Mouse (Mus musculus) bone marrow macrophage, adult 2 months (primary cell): ENCODE measurements around the gene Crat. TPM values are rescaled to one million over a fixed set of nuclear protein-coding genes. Genes with fewer than 3 reads are reported as not detected.

ENCODE experiments used
- H3K27ac ChIP-seq: 2 replicates; pipeline ENCODE4 v1.5.1; 2012; ENCODE audit warnings: low read depth, low read length; ENCODE audit not compliant: insufficient read depth
- H3K4me1 ChIP-seq: 2 replicates; pipeline ENCODE4 v1.6.1; 2012; ENCODE audit warnings: low read length; ENCODE audit not compliant: control insufficient read depth, insufficient read depth
- H3K4me3 ChIP-seq: 2 replicates; pipeline ENCODE4 v1.5.1; 2012; ENCODE audit warnings: mild to moderate bottlenecking, low read length, moderate library complexity; ENCODE audit not compliant: insufficient read depth
- CTCF ChIP-seq: IDR thresholded peaks from 2 replicates; pipeline ENCODE4 v1.5.1; 2012; ENCODE audit warnings: low read depth, mild to moderate bottlenecking, low read length, moderate library complexity
- POLR2A ChIP-seq: IDR thresholded peaks from 2 replicates; pipeline ENCODE4 v1.6.1; 2012; ENCODE audit warnings: mild to moderate bottlenecking, low read depth, low read length, borderline replicate concordance
- polyA plus RNA-seq: library from polyadenylated mRNA; stranded (reverse); fragments of >200 nt; gene quantifications from 2 replicates; pipeline ENCODE4 v1.2.4, GENCODE M21; 2012; ENCODE audit not compliant: missing spikeins, insufficient read depth, insufficient read length

Crat gene
- 66.4 and 67.4 TPM in 2 replicates for polyA plus RNA-seq

DNA sequence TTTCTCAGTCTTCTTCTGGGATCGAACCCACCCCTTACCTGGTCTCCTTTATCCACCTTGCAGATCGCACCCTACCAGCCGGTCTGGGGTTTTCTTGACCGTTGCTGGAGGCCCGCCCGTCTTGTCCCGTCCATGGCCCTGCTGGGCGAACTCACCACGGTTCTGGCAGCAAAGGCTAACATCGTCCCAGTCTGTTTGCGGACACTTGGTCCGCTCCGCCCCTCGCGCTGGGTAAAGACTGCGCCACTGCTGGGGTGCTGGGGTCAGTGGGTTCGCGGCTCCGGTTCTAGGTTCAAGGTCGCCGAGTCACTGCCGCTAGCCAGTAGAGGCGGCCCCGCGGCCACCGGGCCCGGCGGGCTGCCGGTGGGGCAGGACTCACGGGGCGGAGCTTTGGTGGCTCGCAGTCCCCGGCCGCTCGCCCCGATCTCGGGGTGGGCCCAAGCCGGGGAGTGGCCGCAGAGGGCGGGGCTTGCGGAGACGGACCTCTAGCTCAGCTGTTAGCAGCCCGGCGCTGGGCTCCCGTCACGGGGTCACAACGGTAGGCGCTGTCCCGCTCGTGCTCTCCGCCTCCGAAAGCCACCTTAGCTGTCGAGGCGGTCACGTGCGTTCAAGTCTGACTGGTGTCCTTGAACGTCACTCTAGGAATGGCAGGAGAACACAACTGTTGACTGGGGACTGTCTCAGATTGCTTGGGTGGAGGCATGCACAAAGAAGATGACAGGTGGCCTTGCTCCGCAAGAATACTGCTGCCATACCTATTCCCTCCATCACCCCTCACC lies at the start of gene Crat:
Crat (minus strand) TSS at position 657 of the 779 bp plus-strand sequence.
- Histone ChIP-seq H3K27ac (peak within 1 kb of the TSS; percentile 66), H3K4me1 (peaks cover 15% of the 10 kb centered on the region), H3K4me3 (peak within 1 kb of the TSS; percentile 62)
- TF ChIP-seq CTCF (peak; percentile 20; the same call in 1 of the 2 replicates), POLR2A (no peak)

DNA sequence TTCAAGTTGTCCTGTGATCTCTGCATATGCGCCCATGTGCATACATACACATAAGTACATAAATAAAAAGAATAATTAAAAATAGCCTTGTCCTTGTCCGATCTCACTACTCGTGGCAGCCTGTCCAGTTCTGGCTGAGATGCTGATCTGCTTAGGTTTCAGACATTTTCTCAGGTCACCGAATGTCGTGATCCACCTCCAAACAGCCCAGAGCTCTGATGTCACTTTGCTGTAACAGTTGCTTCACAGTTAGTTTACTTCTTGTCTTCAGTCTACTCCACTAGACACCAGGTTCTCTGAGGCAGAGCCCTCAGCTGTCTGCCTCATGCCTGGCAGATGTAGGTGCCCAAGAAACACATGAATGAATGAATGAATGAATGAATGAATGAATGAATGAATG lies 48.8 kb upstream of the Crat start:
- no peak overlapping the region for H3K27ac ChIP-seq
- no peak for TF ChIP-seq CTCF
- TF ChIP-seq POLR2A: no peak

DNA sequence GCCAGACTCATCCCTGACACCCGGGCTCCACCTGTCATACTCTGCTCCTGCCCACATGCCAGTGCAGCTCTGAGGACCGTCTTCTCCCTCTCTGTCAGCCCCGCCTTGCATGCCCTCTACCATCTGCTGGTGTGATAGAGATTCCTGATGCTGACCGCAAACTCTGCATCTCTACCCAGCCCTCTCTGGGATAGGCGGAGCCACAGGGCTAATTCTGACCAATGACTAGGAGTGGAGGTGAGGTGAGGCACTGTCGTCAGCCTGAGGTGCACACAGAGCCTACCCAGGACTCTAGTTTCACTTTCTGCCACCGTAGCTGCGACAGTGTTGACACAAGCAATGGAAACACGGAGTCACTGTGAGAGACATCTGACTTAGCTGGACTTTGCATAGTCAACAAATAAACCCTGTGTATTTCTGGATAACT lies 48.3 kb upstream of the Crat start:
- Histone ChIP-seq H3K4me1 (peaks cover 5% of the 10 kb centered on the region; the same call in 1 of the 2 replicates), H3K27ac (no peak overlapping the region), H3K4me3 (peak overlapping the region; percentile 43)
- TF ChIP-seq CTCF: no peak
- no peak for TF ChIP-seq POLR2A

More for the DNA sequence above, 48.8 kb upstream of the Crat start:
- H3K4me3 ChIP-seq: peak overlapping the region; percentile 43
- H3K4me1 ChIP-seq: peaks cover 5% of the 10 kb centered on the region; the same call in 1 of the 2 replicates

DNA sequence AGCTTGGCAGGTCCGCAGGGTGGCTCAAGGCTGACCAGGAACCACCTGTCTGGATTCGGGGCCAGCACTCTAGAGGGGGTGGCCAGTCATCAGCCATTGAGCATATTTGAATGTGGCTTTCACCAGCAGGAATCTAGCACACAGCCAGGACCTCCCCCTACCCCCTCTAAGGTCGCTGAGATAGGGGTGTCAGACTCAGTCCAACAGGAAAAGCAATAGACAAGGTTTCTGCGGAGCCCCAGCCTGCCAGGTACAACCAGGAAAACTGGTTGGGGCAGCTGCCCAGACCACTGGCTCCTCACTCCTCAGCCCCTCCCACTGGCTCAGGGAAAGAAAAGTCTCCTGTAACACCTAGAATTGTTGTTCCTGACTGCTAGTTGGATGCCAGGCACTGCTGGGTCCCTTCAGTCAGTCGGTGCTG lies 47.7 kb upstream of the Crat start:
- no peak overlapping the region for H3K27ac ChIP-seq

DNA sequence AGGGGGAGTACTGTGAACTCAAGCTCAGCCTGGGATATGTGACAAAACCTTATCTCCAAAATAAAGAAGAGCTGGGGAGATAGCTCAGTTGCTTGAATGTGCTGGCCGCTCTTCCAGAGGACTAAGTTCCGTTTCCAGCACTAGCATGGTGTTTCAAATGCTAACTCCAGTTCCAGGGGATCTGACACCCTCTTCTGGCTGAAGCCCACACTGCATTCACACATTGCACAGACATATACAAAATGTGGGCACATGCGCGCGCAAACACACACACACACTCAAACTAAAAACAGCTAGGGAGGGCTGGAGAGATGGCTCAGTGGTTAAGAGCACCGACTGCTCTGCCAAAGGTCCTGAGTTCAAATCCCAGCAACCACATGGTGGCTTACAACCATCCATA lies 43.6 kb upstream of the Crat start:
- TF ChIP-seq CTCF (no peak), POLR2A (no peak)

More for the DNA sequence above, 47.7 kb upstream of the Crat start:
- TF ChIP-seq CTCF (no peak), POLR2A (no peak)
- H3K4me3 ChIP-seq: peak overlapping the region; percentile 43; the same call in 1 of the 2 replicates
- peaks cover 5% of the 10 kb centered on the region; the same call in 1 of the 2 replicates for H3K4me1 ChIP-seq

DNA sequence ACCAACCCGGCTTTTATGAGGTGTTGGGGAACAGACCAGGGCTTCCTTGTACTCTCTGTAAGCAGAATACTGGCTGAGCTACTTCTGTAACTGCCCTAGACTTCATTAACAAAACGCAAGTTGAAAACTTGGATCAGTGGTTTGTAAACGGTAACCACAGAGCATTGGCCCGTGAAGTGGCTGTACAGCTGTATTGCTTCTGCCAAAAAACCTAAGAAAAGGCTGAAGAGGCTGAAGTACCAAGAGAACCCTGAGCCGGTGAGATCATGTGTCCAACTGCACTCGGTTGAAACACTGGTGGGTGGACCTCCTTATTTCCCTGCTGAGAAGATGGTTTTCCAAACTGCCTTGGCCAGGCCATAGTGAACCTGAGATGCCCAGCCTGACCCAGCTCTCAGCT lies 42.7 kb upstream of the Crat start:
- TF ChIP-seq POLR2A (no peak), CTCF (no peak)
- H3K27ac ChIP-seq: no peak overlapping the region
- no peaks in the 10 kb centered on the region for H3K4me1 ChIP-seq

More for the DNA sequence above, 43.6 kb upstream of the Crat start:
- H3K27ac ChIP-seq: no peak overlapping the region
- 0 out of 2 replicates have a peak, but pooled peaks cover 2% of the 10 kb centered on the region for H3K4me1 ChIP-seq
- no peak overlapping the region for H3K4me3 ChIP-seq

DNA sequence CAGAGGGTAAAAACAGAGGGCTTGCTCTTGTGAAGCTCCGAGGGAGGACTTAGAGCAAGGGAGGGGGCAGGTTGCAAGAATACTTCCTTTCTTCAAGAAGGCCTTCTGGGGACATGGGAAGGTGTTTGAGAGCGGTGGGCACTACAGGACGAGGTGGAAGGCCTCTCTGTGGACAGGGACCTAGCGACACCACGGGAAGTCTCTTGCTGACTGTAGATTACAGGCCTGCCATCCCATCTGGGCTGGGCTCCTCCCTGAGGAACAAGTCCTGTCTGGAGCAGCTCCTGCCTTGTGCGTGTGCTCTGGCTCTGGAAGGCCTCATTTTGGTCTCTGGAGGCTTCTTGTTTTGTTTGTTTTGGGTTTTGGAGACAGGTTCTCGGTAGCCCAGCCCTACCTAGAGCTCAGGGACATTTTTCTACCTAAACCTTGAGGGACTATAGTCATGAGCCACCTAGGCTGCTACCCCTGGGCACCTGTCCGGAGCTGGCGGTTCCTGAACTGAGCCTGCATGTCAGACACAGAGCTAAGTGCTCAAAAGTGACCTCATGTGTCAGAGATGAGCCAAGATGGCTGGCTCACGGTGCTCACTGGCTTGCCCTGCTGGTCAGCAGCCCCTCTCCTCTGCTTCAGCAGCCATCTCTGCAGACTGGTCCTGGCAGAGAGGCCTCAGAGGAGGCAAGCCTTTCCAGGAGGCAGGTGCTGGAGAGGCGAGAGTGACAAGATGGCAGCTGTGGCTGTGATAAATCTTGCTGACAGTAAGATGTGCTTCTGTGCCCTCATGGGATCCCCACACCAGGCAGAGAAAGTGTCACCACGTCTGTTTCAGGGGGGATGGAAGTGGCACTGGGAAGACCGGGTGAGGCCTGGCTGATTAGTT lies 40.7 kb upstream of the Crat start:
- Histone ChIP-seq H3K27ac (no peak overlapping the region), H3K4me1 (no peaks in the 10 kb centered on the region; the same call in 1 of the 2 replicates), H3K4me3 (no peak overlapping the region)
- no peak for TF ChIP-seq CTCF
- TF ChIP-seq POLR2A: no peak

More for the DNA sequence above, 42.7 kb upstream of the Crat start:
- H3K4me3 ChIP-seq: no peak overlapping the region

DNA sequence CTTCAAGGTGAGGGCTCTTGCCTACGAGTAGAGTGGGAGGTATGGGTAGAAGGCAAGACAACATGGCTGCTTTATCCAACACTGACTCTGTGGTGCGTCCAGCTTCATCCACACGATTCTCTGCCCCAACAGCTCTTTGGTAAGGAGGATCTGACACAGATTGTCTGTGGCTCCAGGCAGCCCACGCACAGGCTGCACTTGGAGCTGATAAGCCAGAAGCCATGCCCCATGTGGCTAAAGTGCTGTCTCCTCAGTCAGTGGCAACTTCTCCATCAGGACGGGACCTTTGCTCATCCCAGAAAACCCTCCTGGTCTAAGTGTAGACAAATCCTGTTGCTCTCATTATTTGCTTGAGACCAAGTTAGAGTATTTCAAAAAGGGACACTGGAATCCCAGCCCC lies 39.0 kb upstream of the Crat start:
- Histone ChIP-seq H3K27ac (no peak overlapping the region), H3K4me3 (no peak overlapping the region), H3K4me1 (no peaks in the 10 kb centered on the region; the same call in 1 of the 2 replicates)
- no peak for TF ChIP-seq CTCF
- TF ChIP-seq POLR2A: no peak

DNA sequence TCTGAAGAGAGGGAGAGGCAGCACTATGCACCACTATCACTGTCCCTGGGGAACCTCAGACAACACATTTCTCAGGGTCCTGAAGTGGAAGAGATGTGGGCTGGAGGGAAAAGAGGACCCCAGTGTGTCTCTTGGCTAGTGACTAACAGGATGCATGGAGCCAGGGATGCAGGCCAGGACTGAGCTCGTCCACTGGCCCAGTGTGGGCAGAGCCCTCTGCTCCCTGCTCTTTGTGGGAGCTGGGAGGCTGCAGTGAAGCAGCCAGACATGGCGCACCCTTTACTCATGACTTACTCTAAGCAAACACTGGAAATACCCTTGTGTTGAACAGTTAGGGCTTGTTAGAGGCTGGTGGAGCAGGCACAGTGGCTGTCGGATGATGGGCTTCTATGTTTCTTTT lies 38.0 kb upstream of the Crat start:
- no peak for TF ChIP-seq POLR2A
- TF ChIP-seq CTCF: no peak
- no peaks in the 10 kb centered on the region; the same call in 1 of the 2 replicates for H3K4me1 ChIP-seq
- H3K4me3 ChIP-seq: no peak overlapping the region
- no peak overlapping the region for H3K27ac ChIP-seq
